Mouse (Mus musculus) left cerebral cortex, adult 8-10 months (tissue): Measurements from ENCODE around the gene Aunip. TPM values are rescaled to one million over a fixed set of nuclear protein-coding genes. Genes with fewer than 3 reads are reported as not detected.

Experiments used
- DNase-seq, 2 experiments: peaks; one replicate each; pipeline ENCODE4 v3.0.0; 2022; ENCODE audit warnings: low spot score in 2 of 2
- total RNA-seq, 4 experiments: library from RNA; stranded (reverse); gene quantifications; 2 replicates each; pipeline ENCODE4 v1.2.4; 2022

Aunip gene
- total RNA-seq, 4 experiments from 2014 or later = 0.25 to 0.60 (median 0.34) TPM

DNA sequence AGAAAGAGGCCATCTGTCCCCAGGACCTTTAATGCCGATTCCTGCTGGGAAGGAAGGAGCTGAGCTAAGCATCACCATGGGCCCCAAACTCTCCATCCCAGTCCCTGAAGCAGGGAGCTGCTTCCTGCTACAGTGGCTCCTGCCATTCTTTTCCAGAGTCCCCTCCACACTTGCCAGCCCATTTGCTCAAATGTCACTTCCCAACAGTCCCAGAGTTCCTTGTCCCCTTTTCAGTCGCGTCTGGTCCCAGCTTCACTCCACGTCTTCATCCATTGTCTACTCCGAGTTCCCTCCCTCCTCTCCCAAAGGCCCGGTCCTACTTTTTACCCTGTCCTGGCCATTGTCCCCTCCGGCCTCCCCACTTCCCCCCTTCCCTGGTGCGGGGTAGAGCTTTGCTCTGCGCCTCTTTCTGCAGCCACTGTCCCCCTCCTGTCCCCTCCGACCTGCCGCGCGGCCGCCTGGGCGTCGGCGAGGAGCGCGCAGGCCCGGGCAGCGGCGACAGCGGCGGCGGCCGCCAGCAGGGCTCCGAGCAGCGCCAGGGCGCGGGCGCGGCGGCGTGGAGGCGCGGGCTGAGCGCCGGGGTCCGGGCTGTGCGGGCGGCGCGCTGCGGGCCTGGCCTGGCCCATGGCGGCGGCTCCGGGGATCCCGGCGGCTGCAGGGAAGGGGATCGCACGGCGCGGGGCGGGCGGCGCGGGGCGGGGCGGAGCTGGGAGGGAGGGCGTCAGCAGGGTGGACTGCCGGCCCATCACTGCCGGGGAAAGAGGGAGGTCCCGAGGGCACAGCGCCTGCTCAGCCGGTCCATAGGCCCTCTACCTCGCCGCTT is 40.9 kb downstream of the Aunip start, which contains the start of gene Selenon:
Gene Selenon, minus strand, starts transcription at position 673 of the 823 bp plus-strand sequence.
- no peak for DNase-seq

DNA sequence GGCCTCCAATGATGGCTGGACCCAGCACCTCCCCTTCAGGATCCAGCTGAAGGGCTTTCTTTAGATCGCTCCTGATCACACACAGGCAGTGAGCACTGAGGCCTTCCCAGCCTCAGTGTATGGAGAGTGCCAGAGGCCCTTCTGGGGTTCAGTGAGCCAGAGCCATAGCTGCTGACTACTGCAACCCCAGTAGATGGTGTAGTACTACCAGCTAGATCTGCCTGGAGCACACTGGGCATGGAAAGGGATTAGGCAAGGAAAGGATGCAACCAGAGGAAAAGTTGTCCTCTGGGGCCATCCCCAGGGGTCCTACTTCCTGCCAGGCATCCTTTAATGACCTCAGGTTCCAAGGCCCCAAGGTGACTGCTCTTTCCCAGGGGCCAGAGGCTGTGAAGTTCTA is 42.8 kb downstream of the Aunip start:
- no peak for DNase-seq

DNA sequence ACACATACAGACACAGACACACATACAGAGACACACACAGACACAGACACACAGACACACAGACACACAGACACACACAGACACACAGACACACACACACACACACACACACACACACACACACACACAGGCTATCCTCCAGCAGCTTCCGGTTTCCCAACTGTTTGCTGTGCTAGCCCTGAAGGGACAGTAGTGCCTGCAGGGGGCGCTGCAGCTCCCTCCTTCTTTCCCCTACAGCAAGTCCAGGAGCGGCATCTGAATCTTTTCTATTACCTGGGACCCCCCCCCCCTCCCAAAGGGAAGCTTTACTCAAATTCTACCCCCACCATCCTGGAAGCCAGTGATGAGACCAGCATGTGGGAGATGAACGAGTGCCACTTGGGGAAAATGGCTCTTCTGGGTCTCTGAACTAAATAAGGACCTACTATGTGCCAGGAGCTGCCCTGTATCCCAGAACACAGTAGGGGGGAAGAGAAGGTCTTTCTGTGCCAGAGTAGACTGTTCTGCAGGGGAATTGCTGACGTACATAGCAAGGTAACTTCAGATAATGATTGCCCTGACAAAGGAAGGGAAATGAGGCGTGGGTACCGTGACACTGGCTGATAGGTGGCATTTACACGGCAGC is 45.3 kb downstream of the Aunip start:
- no peak for DNase-seq

DNA sequence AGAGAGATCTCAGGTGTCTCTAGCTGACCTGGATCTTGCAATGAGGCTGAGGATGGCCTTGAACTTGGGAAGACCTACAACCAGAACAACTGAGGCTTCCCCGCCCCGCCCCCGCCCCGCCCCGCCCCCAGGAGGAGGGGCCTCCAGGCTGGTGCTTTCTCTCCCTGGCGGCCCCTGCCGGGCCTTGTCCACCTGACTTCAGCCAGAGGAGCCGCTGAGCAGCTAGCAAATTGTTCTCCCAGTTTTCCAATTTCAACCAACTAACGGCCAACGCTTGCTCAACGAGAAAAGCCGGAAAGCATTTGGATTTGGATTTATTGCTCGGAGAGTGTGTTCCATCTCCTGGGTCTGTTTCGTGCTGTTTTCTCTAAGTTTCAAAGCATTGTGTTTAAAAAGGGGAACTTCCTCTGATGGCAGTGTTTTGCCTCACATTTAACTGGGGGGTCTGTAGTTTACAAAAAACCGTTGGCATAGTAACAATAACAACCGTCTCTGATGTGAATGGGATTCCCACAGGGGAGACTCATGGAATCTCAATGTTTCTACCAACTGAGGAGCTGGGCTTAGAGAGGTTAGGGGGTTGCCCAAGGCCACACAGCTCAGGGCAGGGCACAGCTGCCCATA is 46.9 kb downstream of the Aunip start:
- no peak for DNase-seq

DNA sequence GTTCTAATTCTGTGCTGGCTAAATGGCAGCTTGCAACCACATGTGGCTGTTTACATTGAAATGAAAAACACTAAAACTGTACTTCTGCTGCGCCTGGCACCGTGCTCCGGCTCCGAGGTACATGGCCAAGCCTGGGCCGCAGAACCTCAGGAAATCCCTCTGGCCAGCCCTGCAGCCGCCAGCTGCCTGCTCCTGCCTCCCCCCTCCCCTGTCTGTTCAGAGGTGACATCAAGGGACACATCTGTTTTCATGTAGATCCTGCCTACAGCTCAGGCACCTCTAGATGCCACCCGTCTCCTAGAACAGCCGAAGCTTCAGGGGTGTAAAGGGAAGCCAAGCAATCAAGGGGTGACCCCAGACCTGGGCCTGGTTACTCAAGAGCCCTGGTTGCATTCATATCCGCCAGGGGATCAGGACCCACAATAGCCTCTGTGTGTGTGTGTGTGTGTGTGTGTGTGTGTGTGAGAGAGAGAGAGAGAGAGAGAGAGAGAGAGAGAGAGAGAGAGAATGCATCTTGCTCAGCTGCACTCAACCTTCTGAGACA is 47.8 kb downstream of the Aunip start:
- DNase-seq = no peak

DNA sequence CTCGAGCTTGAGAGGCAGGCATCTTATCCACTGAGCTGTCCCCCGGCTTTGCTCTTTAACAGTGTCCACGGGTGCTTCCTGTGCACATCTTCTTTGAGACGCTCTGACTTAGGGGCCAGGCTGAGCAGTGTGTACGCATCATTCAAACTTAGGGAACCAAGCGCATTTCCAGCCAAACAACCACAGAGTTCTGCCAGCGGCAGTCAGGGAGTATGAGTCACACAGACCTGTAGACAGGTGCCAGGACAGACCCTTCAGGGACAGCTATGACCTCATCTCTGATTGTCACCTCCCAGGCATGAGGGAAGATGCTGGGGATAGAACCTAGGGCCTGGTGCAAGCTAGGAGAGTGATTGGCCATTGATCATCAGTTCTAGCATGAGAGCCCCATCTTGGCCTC is 48.4 kb downstream of the Aunip start:
- no peak for DNase-seq

DNA sequence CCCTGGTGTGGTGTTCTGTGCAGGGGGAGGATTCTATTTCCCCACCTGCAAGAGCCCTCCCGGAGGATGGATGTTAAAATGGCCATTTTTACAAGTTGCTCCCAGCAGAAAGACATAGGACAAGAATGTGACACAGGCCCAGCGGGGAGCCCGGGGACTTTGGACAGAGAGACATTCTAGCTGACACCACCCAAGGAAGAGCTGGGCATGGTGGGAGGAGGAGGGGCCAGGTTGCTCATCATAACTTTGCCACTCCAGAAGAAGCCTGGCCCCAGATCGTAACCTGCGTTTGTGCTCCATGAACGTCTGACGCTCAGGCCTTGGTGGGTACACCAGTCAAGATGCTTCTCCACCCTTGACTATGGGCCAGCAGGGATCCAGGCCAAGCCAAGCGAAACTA is 49.9 kb downstream of the Aunip start:
- DNase-seq = no peak

DNA sequence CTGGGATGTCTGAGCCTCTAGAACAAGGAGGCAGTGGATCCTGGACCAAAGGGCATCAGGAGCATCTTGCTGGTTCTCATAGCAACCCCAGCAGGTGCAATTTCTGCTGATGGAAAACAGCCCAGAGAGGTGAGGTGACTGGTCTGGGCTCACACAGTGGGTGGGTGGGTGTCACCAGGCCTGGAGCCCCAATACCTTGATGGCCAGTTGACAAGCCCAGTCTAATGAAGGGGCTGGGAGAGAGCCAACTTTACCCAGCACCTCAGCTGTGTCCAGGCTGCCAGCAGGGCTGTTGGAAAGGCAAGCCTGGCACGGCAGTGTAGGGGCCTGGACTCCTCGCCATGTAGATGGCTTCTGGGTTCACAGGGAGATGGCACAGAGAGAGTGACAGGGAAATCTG is 51.2 kb downstream of the Aunip start:
- no peak for DNase-seq

DNA sequence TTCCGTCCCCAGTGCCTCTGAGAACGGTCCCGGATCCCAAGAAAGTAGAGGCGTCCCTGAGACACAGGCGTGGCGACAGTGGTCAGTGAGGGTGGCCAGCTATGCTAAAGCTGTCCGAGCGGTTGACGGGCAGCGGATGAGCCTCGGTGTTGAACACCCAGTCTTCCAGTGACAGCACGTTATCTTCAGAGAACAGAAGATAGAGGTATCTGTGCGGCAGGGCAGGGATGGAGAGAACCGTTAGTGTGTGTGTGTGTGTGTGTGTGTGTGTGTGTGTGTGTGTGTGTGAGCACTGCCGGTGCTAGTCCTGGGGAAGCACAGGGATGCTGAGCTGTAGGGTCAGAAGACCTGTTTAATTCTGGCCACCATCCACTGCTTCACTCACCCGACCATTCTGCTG is 52.8 kb downstream of the Aunip start:
- no peak for DNase-seq

DNA sequence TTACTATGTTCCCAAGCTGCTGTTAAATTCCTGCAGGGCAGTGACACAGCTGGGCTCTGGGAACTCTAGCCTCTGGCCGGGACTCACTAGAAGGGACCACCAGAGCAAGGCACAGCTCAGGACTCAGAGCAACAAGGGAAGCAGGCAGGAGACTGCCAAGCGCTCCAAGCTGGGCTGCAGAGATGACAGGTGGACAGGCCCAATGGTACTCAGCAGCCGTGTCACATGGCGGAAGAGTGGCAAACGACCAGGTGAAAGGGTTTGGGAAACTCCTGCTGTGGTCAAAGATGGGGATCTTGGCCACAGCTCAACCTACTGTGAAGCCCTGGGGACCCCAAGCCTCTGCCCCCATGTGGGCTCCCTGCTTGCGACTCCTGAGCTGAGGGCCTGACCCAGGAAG is 53.3 kb downstream of the Aunip start:
- DNase-seq = no peak

DNA sequence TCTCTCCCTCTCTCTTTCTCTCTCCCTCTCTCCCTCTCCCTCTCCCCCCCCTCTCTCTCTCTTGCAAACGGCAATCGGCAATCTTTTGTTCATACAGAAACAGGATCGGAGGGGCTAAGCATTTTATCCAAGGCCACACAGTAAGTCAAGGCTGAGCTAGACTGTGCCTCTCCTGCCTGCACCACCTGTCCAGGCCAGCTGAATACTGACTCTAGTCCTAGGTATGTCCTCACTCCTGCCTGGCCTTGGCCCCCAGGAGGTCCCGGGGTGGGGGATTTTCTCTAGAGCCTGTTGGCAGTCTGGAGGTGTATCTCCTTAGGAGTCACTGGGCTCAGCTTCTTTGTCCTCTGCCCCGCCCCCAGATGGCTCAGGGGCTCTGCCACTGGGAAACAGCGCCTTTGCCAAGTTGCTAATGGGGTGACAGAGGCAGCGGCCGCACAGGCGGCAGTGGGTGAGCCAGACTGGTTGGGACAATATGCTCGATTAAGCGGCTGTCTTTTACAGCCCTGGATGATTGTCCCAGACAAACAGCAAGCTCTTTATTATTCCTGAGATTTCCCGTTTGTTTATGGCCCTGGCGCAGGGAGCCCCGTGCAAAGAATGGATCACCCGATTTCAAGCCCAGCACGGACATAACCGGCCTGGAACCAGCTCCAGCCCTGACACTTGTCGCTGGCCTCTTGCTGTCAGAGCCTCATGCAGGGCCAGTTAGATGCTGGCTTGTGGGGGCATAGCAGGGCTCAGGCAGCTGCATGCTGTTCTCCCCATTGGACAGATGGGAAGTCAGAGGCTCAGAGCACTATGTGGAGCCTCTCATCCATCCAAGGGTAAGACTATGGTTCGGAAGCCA is 56.8 kb downstream of the Aunip start:
- DNase-seq = no peak

DNA sequence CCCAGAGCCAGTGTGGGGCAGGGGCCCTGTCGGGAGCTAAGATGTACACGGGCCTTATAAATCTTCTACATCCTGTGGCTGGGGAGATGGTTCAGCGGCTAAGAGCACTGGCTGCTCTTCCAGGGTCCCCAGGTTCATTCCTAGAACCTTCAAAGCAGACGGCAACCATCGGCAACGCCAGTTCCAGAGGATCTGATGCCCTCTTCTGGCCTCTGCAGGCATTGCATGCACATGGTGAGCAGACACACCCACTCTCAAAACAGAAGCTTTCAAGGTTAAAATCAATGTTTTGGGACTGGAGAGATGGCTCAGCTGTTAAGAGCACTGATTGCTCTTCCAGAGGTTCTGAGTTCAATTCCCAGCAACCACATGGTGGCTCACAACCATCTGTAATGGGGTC is 58.4 kb downstream of the Aunip start:
- no peak for DNase-seq

DNA sequence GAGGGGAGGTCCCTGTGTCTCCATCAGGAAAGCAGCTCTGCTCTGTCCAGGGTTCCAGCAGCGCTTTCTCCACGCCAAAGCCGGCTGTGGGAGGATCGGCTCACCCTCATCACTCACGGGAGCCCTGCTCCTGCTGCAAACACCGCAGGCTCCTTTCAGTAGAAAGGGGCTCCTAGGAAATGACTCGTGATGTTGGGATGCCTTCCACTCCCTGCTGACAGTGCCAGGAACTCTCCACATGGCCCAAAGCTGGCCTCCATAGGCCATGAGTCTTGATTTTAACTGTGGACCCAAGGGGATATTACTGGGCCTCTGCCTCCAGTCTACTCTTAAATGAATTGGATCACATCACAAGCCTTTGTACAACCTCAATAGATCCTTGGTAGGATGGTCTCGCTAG is 59.0 kb downstream of the Aunip start:
- no peak for DNase-seq

DNA sequence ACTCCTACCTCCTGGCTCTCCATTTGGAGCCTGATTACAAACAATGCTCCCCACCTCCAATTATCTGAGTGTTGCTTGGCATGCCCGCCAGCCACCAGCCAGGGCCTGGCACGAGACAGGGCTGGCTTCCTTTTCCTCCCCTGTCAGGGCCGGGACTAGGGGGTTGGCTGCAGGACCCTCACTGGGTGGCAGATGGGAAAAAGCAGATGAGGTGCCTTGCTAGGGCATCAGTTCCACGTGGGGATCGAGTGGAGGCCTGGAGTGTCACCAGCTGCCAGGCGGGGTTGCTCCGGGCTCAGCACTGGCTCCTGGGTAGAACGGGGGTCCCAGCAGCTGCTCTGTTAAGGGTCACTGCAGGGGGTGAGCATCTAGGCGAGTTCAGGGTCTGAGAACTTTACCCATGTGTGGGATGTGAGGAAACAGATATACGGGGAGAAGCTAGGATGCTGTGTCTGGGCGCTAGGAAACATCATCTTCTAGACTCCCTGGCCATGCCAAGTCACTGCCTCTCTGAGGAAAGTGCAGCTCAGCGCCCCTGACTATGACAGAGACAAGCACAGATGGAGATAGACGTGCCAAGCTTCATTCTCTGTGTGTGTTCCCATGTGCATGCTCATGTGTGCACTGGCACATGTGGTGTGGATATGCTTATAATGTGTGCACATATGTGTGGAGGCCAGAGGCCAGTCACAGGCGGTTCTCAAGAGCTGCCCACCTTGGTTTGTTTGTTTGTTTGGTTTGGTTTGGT is 60.1 kb downstream of the Aunip start:
- no peak for DNase-seq

DNA sequence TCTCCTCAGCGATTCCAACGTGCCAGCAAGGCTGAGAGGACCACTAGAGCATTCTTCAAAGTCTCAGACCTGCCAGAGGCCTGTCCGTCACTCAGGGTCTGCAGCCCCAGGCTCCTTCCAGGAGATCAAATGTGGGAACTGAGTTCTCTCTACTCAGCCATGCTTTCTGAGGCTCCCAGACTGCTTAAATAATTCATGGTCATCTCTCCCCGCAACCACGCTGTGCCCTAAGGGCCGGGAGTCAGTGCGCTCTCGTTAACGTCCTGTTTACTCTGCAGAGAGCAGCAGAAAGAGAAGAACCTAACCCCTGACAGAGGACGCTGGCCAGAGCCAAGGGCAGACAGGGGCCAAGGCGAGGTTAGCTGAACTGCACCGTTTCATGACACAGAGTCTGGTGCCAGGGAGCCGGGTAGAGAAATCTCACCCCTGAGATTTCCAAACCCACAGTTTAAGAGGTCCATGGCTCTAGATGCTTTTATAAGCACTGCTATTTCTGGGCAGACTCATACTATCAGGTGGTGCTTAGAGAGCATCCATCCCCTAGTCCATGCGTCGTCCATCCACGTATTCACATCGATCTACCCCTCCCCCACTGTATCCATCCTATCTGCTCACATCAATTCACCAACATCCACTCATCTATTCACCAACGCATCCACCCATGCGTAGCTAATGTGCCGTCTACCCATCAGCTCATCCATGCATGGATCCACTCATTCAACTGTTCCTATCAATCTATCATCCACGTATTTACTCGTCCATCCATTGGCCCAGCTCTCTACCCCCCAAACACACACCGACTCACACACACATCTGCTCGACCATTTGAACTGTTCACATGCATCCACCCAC is 61.9 kb downstream of the Aunip start:
- DNase-seq = no peak
